Mouse (Mus musculus): ENCODE measurements around the gene 4931428L18Rik.

The 4931428L18Rik gene

DNA sequence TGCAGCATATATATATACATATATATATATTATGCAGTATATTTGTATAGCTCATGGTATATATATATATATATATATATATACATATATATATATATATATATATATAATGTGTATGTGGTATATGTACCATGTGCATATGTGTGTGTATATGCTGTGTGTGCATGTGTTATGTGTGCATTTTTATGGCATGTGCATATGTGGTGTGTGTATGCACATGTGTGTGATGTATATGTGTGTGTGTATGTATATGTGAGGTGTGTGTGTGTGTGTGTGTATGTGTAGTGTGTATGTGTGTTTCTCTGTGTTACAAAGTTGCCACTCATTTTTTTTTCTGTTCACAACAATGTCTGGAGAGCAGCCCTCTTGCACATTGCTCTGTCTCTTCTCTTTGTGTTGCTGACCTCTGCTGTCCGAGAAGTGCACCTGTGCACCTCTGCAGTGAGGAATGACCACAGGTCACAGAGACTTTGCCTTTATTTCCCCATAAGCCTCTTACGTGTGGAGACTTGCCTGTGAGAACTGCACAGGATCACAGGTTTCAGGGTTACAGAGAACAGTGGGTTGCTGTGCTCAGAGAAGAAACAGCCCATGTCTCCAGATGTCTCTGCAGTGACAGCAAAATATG, 69.6 kb downstream of the 4931428L18Rik start:
- DNase-seq (ENCODE audit: low spot score in 2 of 2) = no peak

DNA sequence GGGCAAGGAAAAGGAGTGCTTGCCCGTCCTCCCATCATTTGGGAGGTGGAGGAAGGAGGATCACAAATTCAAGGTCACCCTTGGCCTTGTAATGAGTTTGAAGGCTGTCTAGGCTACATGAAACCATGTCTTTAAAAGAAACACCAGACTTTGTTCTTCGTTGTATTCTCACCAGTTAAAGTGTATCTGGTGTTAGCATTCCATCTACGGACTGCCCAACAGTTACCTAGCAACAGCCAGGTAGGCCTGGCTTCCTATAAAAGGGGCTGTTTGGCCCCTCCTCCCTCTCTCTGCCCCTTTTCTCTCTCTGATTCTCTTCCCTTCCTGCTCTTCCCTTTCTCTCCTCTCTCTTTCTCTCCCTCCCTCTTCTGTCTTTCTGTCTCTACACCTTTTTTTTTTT, 71.9 kb downstream of the 4931428L18Rik start:
- no peak for DNase-seq (ENCODE audit: low spot score in 2 of 2)

DNA sequence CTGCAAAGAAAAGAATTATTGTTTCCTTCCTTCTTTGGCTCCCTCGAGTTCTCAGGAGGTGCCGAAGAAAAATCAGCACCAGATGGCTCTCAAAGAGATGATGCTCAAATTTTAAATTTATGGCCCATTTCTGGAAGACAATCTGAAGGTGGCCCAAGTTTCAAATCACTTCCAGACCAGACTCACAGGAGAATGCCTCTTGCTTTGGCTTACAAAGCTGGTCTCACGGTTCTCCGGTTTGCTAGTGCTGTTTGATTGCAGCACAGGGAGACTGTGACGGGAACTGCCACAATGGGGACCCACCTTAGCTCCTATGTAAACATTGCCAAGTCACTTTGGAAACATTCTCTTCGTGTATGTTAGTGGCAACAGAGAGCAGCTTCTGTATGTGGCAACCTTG, 72.8 kb downstream of the 4931428L18Rik start:
- no peak for DNase-seq (ENCODE audit: low spot score in 2 of 2)

DNA sequence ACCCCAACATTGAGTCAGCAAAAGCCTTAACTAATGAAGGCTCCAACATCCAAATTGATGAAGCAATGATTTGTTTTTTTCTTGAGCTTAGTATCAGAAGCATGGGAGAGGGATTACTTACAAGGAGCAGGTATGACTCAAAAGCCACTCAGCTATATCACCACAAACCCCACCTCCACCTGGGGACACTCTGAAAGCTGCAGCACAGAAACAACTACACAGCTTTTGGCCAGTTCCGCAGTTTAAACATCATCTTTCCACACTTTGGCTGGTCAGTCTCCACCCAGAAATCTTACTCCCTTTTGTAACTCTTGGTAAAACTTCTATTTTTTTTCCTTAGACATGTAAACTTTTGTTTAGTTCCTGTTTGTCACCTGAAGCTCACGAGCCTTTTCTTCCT, 78.9 kb downstream of the 4931428L18Rik start:
- no peak for DNase-seq (ENCODE audit: low spot score in 2 of 2)

DNA sequence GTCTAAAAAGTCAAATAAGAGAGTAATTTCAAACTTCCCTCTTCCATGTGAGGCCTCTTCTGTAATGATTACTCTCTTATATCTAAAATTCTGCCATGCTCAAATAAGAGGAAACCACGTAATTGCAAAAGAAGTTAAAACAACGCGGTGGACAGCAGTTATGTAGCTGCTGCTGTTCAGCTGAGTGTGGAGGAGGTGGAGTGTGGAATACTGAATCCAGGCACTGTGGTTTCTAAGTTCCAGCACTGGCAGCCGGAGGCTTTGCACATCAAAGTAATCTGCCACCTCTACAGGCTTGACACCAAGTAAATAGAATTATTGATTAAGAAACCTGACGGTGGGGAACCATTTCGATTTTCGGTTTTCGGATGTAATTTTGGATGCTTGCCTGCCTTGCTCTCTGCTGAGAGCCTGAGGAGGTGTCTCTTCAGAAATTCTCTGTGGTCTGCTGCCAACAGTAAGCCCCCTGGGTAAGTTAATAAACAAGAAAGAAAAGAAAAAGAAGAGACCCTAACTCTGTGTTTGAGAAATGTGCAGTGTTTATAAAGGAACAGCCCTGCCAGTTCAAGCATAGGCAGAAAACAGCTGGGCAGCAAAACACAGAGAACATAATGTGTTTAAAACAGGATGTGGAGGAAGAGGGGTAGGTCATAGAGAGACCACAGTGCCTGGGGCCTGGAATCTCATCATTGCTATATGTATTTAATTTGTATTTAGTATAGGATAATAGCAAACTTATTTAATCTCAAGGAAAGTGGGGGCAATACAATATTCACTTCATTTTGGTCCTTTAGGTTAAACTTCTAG, 80.0 kb downstream of the 4931428L18Rik start:
- DNase-seq (ENCODE audit: low spot score in 2 of 2) = no peak

DNA sequence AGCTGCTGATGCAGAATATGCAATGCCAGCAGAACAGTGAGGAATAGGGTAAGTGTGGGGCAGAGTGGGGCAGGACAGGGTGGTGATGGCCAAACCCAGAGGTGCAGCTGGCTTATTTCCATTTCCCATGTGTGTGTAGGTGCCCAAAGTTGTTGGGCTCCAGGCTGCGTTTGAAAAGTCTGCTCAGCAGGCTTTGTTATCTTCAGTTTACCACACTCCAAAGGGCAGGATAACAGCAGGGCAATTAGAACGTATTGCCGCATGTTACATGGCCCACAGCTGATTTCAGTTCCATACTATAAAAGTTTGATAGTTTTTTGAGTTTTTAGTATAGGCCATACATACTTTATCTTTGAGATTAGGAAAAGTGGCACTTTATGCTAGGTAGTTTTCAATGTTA, 84.1 kb downstream of the 4931428L18Rik start:
- no peak for DNase-seq (ENCODE audit: low spot score in 2 of 2)

DNA sequence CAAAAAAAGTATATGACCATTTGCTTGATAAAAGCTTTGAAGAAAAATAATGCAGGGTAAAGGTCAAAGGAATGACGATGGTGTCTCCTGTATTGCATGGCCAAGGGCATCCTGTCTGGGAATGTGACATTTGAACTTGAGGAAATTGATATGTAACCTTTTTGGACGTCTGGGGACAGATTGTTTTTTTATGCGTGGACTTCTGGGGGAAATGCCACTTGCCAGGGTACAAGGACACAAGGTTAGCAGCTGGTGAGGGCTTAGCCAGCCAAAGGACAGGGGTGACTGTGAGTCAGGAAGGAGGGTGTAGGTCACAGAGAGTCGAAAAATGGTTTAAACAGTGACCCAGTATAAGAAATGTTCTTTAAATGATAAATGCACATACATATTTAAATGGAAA, 109.0 kb downstream of the 4931428L18Rik start:
- DNase-seq (ENCODE audit: low spot score in 2 of 2) = no peak

DNA sequence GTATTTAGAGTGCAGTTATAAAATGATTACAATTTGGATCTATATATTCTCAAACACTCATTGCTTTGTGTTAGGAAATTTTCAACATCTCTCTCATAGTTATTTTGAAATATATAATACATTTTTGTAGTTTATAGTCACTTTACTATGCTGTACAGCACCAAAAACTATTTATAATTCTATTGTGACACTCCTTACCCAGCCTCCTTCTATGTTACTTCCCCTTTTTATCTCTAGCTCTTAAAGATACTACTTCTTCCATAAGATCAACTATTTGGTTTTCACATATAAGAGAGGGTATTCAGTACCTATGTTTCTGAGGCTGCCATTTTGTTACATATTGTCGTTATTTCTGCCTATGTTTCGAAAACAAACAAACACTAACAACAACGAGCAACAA, 114.5 kb downstream of the 4931428L18Rik start:
- no peak for DNase-seq (ENCODE audit: low spot score in 2 of 2)

DNA sequence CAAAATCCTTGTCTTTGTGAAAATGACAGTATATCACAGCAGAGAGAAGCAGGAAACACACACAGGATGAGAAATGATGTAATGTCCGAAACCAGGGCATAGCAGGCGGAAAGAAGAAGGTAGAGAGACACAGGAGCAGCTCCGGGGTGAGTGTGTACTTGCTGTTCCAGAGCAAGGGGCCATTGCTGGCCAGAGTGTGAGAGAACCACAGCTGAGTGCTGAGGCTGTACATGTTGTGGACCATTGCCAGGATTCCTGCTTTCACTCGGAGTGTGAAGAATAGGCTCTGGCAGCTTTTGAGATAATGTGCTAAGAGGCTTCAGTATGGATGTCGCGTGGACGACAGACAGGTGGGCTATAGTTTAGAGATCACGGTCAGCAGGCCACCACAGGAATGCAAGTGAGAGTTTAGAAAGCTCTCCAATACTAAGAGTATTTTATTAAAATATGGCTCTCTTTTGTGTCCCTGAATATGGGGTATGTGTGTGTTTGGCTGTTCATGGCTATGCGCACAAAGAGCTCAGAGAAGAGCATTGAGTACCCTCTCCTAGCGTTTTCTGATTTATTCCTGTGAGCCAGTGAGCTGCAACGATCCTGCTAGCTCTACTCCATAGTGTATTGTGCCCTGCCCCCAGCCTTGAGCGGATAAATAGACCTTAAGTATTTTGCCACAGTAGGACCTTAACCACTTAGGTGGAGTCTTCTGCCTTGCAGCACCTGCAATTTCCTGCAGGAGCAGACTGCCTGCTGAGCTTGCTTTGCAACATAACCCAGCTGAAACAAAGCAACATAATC, 119.4 kb downstream of the 4931428L18Rik start:
- no peak for DNase-seq (ENCODE audit: low spot score in 2 of 2)

DNA sequence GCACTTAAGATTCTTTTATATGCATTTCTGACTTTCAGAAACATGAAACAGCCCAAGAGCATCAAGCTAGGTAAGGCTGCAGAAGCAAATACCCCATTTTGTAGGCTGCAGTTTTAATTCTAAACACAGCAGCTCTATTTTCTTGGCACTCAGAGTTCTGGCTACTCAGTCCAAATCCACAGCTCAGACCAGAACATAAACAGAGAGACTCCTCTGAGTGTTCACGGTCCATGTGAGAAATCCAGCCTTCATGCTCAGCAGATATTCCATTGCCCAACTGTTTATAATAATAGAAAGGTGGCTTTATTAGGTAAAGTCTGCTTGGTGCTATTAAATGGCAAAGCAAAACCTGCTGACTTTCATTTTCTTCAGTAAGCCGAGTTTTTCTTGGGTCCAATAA, 120.2 kb downstream of the 4931428L18Rik start:
- DNase-seq (ENCODE audit: low spot score in 2 of 2) = no peak

DNA sequence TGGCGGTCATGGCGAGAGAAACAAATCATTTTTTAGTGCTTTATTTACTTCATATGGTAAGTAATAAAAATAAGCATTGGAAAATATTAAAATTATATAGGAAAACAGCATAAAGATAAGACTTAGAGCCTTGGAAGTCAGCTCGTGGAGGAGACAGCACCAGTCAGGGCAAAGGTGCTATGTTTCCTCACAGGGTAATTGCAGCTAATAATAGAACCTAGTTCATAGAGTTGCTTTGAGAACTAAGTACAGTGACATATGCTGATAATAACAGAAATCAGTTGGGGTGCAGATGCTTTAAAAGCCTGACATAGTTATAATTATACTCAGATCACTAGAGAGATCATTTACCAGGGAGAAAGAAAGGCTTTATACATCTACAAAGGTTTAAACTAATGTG, 125.3 kb downstream of the 4931428L18Rik start:
- no peak for DNase-seq (ENCODE audit: low spot score in 2 of 2)

DNA sequence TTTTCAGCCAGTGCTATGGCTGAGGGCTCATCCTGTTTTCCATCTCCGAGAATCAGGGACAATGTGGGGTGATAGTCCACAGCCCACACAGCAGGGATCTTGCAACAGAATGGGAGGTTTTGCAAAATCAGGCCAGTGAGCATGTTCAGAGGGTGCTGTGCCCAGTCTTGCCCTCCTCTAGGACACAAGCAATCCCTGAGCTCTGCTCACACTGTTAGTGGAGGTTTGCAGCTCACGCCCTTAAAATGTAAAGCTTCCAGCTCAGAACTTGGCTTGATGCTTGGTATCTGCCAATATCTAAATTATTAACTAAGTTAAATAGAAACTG, 126.1 kb downstream of the 4931428L18Rik start:
- DNase-seq (ENCODE audit: low spot score in 2 of 2) = no peak

DNA sequence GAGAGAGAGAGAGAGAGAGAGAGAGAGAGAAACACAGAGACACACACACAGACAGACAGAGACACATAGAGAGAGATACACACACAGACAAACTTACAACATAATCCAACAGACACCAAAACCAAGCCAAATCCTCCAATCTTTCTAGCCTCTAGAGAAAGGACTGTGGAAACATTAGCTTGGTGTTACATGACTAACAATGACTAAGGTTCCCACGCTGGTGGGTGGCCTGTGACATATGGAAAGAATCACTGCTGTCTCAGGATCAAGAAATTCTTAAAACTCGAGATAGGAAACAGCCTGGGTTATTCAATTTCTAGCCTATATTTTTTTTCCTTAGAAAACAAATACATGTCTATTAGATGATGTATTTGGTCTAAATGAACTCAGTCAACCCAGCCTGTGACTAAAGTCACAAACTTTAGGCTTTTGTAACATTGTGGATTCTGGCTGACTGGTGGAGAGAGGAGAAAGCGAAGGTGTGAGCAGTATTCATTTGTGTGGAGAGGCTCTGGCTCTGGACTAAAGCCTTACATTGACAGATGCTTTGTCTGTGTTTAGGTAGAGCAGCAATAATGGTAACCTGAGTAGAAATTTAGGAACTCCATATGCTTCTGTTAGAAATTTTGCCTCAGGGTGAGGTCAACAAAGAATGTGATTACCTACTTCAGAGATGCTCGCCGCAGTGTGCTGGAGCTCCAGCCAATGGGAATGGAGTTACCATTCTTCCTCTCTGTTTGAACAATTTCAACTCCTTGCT, 126.6 kb downstream of the 4931428L18Rik start:
- DNase-seq (ENCODE audit: low spot score in 2 of 2) = no peak

DNA sequence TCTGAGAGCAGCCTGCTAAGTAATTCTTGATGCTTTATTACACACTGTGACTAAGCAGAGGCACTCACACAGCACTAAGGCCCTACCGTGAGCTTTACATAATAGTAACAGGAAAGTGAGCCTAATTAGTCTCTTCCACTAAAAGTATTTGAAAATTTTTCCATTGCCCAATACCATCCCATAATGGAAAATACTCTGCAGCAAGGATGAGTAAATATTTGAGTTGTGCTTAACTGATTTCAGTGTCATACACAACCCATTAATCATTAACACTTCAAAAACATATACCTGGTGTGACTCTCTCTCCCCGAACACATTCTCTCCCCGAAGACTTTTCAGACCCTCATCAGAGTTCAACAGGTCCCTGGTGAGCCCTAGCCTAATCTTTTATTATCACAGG, 127.7 kb downstream of the 4931428L18Rik start:
- DNase-seq (ENCODE audit: low spot score in 2 of 2) = no peak

DNA sequence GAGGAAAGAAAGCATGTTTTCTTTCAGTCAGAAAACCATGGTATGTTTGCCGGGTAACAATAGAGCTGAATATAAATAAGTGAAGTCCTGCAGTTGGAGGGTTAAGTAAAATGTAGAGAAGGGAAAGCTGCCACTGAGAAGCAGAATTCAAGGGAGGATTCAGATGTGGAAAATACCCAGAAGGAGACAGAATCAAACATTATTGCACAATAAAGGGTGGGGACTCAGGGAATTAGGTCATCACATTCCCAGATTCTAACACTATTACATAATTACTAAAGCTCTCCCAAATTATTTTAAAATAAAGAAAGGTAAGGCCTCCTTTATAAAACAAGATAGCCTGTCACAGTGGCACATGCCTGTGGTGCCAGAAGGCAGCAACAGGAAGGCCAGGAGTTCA, 128.5 kb downstream of the 4931428L18Rik start:
- DNase-seq (ENCODE audit: low spot score in 2 of 2) = no peak

DNA sequence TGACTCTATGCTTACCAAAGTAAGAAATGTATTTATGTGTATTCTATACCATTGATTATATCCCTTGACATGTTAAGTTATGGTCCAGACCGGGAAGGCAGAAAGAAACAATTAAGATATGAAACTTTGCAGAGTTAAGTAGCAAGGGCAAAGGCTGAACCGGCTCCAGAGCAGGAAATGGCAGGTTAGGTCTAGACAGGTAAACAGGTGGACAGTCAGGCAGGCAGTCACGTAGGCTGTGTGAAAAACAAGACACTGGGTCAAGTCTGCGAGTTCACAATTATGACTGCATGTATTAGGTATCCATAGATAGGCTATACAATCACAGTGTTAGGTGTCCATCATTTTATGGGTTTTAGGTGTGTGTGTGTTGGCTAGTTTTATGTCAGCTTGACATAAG, 133.8 kb downstream of the 4931428L18Rik start:
- no peak for DNase-seq (ENCODE audit: low spot score in 2 of 2)

DNA sequence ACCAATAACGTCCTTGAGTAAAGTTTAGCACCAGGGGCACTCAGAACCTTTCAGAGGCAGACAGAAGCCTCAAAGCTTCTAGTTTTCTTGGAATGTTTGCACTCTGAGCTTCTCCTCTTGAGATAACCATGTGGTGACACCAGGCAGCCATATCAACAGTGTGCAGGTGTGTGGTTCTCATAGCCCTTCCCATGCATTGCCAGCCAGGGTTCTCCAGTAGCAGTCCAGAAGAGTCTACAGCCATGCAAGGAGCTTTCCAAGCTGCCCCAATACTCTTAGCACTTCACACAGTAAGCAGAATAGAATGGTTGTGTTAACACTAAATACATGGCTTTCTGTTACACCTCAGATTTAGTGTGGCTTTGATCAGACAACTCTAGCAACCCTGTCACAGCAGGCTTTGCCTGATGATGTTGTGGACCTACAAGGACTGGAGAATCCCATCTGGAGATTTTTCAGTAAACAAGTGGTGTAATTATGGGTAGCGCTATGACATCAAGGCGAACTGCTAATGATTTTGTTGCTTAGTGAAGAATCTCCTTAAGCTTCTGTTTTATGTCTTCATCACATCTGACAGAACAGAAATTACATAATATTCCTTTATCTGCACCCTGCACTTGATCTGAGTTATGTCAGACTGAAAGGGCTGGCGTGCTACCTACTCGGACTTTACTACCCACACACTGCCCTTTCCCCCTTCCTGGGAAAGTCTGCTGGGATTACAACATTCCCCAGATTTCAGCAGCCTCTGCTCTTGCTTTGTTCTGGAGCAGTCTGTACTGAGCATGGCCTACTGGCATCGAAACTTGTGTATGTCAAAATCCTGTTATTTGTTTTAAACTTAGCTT, 149.7 kb downstream of the 4931428L18Rik start:
- no peak for DNase-seq (ENCODE audit: low spot score in 2 of 2)

DNA sequence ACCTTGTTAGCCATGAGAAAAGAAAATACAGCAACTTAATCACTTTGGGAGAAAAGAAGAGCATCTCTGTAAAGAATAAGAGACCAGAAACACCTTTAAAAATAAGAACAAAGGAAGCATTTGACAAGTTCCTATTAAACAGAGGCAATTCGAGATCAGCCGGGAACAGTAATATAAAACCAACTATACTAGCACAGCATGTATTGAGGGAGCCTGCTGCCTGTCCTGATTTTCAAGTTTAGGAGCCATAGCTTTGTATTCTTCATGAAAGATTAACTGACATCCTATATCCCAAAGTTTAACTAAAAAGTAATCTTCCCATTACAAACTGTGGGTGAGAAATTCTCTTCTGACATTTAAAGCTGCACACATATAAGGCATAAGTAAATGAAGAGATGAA, 151.3 kb downstream of the 4931428L18Rik start:
- no peak for DNase-seq (ENCODE audit: low spot score in 2 of 2)

DNA sequence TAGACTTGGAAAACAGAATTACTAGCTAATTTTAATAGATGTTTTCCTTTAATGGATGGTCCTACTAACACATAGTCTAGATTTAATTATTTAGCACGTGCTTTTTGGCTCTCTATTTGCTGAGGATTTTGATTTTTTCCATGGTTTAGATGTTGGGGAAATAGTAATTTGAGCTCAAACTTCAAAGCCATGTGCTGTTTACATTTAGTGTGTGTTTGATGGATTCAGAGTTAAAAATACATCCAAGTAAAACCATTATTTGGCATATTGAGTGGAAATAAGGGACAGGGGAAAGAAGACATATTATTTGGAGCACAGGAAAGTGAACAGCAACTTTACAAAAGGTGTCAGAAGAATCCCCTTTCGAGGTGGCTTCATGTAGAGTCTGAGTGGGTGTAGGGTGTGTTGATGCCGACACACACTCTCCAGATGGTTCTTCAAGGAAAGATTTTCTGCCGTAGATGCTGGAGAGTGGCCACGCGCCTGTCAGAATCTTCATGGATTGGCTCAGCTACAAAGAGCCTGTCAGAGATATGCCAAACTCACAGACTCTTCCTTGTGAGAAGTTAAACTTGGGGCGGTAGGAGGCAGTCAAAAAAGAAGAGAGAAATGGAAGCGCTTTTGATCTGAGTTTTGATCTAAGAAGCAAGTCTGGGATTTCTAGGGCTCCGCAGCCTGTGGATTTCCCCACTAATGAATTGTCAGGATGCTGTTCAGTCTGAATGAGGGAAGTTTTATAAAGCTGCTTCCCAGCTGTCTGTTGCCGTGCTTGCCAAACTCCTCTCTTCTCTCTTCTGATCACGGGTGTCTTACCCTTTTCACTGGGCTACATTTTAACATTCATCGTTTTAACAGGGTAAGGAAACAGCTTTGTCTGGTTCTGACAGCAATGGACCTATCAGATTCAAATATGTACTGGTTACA, 157.4 kb downstream of the 4931428L18Rik start:
- DNase-seq (ENCODE audit: low spot score in 2 of 2) = peak; percentile 7 to 10

DNA sequence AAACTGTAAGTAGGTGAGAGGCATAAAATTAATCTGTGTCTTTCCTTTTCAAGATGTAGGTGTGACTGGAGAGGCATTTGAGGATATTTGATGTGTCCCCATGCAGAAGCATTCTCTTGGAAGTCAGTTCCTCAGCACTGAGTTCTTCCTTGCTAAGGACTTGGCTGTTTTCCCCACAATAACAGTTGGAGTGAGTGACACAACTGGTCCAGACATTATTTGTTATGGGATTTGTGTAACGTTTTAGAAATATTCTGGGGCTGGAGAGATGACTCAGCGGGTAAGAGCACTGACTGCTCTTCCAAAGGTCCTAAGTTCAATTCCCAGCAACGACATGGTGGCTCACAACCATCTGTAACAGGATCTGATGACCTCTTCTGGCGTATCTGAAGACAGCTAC, 162.7 kb downstream of the 4931428L18Rik start:
- DNase-seq (ENCODE audit: low spot score in 2 of 2) = no peak

All from frontal cortex, postnatal 25 days (tissue).